Mouse (Mus musculus) stomach, postnatal 0 days (tissue): ENCODE data around the gene Baz2a. TPM values are rescaled to one million over a fixed set of nuclear protein-coding genes. Genes with fewer than 3 reads are reported as not detected.
"Not testable (repeated sequence)": the region's sequence is repeated elsewhere in the genome, so short reads cannot be mapped to it uniquely, and the experiment has no call there.

Experiments used
- ATAC-seq: fragments of 200-750 bp; cut with Nextera tagmentation; 2 replicates; pipeline ENCODE4 v1.8.0; 2017; ENCODE audit not compliant: low FRiP score, low TSS enrichment
- DNase-seq: peaks from one replicate; pipeline ENCODE4 v3.0.0-alpha.2; 2016; ENCODE audit warnings: low spot score
- H3K27ac ChIP-seq: fragments of 300-500 bp; sonication (generic); replicated peaks from 2 replicates; pipeline ENCODE4 v1.5.1; 2014; ENCODE audit warnings: mild to moderate bottlenecking, control low read depth
- H3K27me3 ChIP-seq: fragments of 300-500 bp; sonication (generic); 2 replicates; pipeline ENCODE4 v1.6.1; 2014; ENCODE audit warnings: low read length; ENCODE audit not compliant: control insufficient read depth, insufficient read depth
- H3K36me3 ChIP-seq: fragments of 300-500 bp; sonication (generic); 2 replicates; pipeline ENCODE4 v1.6.1; 2014; ENCODE audit warnings: low read length, mixed read lengths; ENCODE audit not compliant: control insufficient read depth, insufficient read depth
- H3K4me1 ChIP-seq: fragments of 300-500 bp; sonication (generic); replicated peaks from 2 replicates; pipeline ENCODE4 v1.6.1; 2014; ENCODE audit warnings: antibody characterized with exemption; ENCODE audit not compliant: control insufficient read depth, insufficient read depth
- H3K4me2 ChIP-seq: fragments of 300-500 bp; sonication (generic); replicated peaks from 2 replicates; pipeline ENCODE4 v1.6.1; 2014; ENCODE audit warnings: low read depth, mild to moderate bottlenecking, control low read depth, moderate library complexity
- H3K4me3 ChIP-seq: fragments of 300-500 bp; sonication (generic); 2 replicates; pipeline ENCODE4 v1.5.1; 2014; ENCODE audit warnings: low read depth, low read length, control low read depth
- H3K9ac ChIP-seq: fragments of 300-500 bp; sonication (generic); 2 replicates; pipeline ENCODE4 v1.6.1; 2014; ENCODE audit warnings: mild to moderate bottlenecking, low read length, control low read depth, mixed read lengths
- H3K9me3 ChIP-seq: fragments of 300-500 bp; sonication (generic); 2 replicates; pipeline ENCODE4 v1.6.1; 2016; ENCODE audit warnings: low read length; ENCODE audit not compliant: control insufficient read depth
- CTCF ChIP-seq: IDR thresholded peaks from 2 replicates; pipeline ENCODE4 v1.5.1; 2016; ENCODE audit warnings: antibody characterized with exemption, low read depth, mild to moderate bottlenecking, moderate library complexity
- EP300 ChIP-seq: optimal IDR thresholded peaks from 2 replicates; pipeline ENCODE3; 2016; ENCODE audit warnings: antibody characterized with exemption
- WGBS: fragments of 180-500 bp; shearing (Covaris S2); extraction: QIAGEN DNeasy Blood & Tissue Kit; methylation state at CpG from one replicate; pipeline ENCODE4 v1.1.7; 2014; 5-methylcytosine and 5-hydroxymethylcytosine counted together
- polyA plus RNA-seq: library from polyadenylated mRNA; unstranded; fragments of >200 nt; fragmentation: Nextera tagmentation; extraction: Ambion mirVana; gene quantifications from 2 replicates; pipeline ENCODE4 v1.2.1, GENCODE M21; 2015

Baz2a gene
- polyA plus RNA-seq, 1 experiment from 2014 or later, result 7.9 TPM

DNA sequence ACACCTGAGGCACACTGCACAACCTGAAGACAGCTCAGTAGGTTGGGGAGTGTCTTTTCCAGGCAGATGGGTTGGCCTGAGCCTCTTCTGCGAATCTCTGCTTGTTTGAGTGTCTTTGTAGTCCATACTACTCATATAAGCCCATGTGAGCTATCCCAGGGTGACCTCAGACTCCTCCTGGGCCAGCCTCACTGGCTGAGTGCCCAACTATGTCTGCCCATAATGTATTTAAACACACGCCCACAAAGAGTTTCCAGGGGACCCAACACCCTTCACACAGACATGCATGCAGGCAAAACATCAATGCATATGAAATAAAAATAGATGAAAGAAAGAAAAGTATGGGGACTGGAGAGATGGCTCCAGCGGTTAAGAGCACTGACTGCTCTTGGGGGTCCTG lies 62.6 kb downstream of the Baz2a start:
- peak overlapping the region; percentile 18; the same call in 1 of the 2 replicates for H3K27ac ChIP-seq
- no peak overlapping the region for H3K9ac ChIP-seq
- no peaks in the 10 kb centered on the region for H3K9me3 ChIP-seq
- no peak for ATAC-seq
- WGBS, result 52% methylated on average over 3 of the region's 3 CpGs
- no peak overlapping the region for H3K4me3 ChIP-seq
- peak; percentile 45 for DNase-seq
- no peak overlapping the region for H3K4me2 ChIP-seq
- H3K27me3 ChIP-seq, result no peaks in the 10 kb centered on the region
- TF ChIP-seq CTCF, result no peak
- no peak for TF ChIP-seq EP300
- peaks cover 3% of the 10 kb centered on the region; the same call in 1 of the 2 replicates for H3K4me1 ChIP-seq
- H3K36me3 ChIP-seq, result no peaks in the 10 kb centered on the region

DNA sequence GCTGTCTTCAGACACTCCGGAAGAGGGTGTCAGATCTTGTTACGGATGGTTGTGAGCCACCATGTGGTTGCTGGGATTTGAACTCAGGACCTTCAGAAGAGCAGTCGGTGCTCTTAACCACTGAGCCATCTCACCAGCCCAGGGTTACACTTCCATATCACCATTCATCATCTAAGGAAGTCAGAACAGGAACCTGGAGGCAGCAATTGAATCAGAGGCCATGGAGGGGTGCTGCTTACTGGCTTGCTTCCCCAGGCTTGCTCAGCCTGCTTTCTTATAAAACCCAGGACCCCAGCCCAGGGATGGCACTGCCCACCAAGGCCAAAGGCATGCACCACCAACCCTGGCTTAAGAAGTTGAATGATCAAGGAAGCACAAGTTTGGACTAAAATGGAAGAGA lies 74.3 kb downstream of the Baz2a start:
- H3K27ac ChIP-seq, H3K27me3 ChIP-seq, DNase-seq, H3K4me2 ChIP-seq, H3K9me3 ChIP-seq, H3K9ac ChIP-seq, H3K36me3 ChIP-seq, ATAC-seq, H3K4me3 ChIP-seq, H3K4me1 ChIP-seq: not testable (repeated sequence)
- 54% methylated on average over 2 of the region's 3 CpGs for WGBS

- H3K4me1 ChIP-seq, result no peaks in the 10 kb centered on the region
- 0 out of 2 replicates have a peak overlapping the region, but pooled peaks have one; percentile 13 for H3K27ac ChIP-seq
- H3K27me3 ChIP-seq, result no peaks in the 10 kb centered on the region
- H3K9ac ChIP-seq, result no peak overlapping the region
- H3K36me3 ChIP-seq, result no peaks in the 10 kb centered on the region
- no peak overlapping the region for H3K4me2 ChIP-seq
- H3K9me3 ChIP-seq, result no peaks in the 10 kb centered on the region
- TF ChIP-seq CTCF (no peak), EP300 (no peak)
- 28% methylated on average over 6 of the region's 6 CpGs for WGBS
- no peak for ATAC-seq
- no peak for DNase-seq
- H3K4me3 ChIP-seq, result no peak overlapping the region
Measured at GRCm38 (mm10) chr10:128167091-128167490, 75.7 kb downstream of the Baz2a start.

DNA sequence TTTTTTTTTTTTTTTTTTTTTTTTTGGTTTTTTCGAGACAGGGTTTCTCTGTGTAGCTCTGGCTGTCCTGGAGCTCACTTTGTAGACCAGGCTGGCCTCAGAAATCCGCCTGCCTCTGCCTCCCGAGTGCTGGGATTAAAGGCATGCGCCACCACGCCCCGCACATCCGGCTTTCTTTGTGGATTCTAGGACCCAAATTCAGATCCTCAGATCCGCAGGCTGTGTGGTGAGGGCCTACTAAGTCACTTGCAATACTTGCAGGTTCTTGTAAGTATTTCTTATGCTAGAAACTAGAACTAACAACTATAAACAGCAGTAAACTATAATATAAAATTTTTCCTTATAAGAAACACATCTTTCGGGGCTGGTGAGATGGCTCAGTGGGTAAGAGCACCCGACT lies 80.0 kb downstream of the Baz2a start:
- 96% methylated on average over 10 of the region's 10 CpGs for WGBS

DNA sequence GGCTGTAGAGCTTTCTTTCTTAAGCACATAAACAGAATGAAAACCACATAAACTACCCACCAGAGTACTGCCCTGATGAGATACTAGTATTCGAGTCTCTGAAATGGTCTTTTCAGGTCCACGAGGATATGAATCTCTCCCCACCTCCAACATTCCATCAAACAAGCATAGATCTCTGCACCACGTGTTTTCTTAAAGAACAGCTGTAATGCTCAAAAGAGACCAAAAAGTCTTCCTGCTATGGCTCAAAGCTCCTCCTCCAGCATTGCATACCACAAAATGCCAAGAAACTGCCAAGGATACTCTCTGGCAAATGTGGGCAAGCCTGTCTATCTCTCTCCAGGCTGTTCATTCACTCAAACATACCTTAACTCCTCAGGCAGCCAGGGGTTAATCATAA lies 83.9 kb downstream of the Baz2a start:
- DNase-seq (no peak), ATAC-seq (no peak)
- Histone ChIP-seq H3K27me3 (no peaks in the 10 kb centered on the region), H3K4me2 (peak overlapping the region; percentile 70), H3K27ac (peak overlapping the region; percentile 79; the same call in 1 of the 2 replicates), H3K9ac (peak overlapping the region; percentile 48), H3K4me3 (peak overlapping the region; percentile 47), H3K9me3 (no peaks in the 10 kb centered on the region), H3K36me3 (no peaks in the 10 kb centered on the region), H3K4me1 (no peaks in the 10 kb centered on the region)
- no peak for TF ChIP-seq EP300
- no peak for TF ChIP-seq CTCF
- WGBS, result 6% methylated on average over 3 of the region's 3 CpGs

More for the DNA sequence above, 80.0 kb downstream of the Baz2a start:
- H3K27me3 ChIP-seq, H3K9ac ChIP-seq, H3K9me3 ChIP-seq, H3K36me3 ChIP-seq, DNase-seq, H3K4me2 ChIP-seq, H3K4me1 ChIP-seq, H3K27ac ChIP-seq, H3K4me3 ChIP-seq, ATAC-seq: not testable (repeated sequence)

DNA sequence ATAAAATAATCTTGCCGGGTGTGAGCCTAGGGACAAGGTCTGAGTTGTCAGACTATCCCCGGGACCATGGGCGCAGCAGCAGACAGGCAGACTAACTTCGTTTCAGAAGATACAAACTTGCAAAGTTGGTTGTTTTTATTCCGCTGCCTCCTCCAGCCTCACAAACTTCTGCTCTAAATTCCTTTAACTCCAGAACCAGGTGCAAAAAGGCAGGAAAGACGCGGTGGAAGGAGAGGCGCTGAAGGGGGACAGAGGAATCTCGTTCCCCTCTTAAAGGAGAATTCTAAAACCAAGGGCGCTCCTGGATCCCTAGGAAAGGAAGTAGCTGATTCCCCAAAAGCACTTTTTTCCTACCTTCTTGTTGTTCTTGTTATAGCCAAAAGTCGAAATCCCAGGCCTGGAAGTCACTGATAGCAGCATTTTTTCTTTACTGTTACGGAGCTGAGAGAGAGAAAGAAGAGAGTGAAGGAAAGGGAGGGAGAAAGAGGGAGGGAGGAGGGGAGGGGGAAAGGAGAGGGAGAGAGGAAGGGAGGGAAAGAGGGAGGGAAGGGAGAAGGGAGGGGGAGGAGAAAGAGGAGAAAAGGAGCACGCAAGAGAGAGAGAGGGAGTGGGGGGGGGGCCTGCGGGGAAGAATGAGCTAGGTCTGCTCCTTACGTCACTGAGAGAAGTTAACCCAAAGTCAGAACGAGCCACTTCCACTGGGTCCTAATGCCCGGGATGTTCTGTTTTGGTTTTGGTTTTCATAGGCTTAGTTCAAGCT lies 84.8 kb downstream of the Baz2a start:
- peak overlapping the region; percentile 48 for H3K9ac ChIP-seq
- DNase-seq, result peak; percentile 82
- no peaks in the 10 kb centered on the region for H3K27me3 ChIP-seq
- H3K4me3 ChIP-seq, result peak overlapping the region; percentile 47
- no peaks in the 10 kb centered on the region for H3K36me3 ChIP-seq
- WGBS, result under 1% methylated on average over 17 of the region's 17 CpGs
- H3K27ac ChIP-seq, result peak overlapping the region; percentile 79
- H3K9me3 ChIP-seq, result no peaks in the 10 kb centered on the region
- TF ChIP-seq EP300, result no peak
- TF ChIP-seq CTCF, result no peak
- ATAC-seq, result peak; percentile 91
- peak overlapping the region; percentile 70 for H3K4me2 ChIP-seq
- H3K4me1 ChIP-seq, result no peaks in the 10 kb centered on the region
